ENCODE assay signal across 19 mouse cellular contexts in the genomic region with DNA sequence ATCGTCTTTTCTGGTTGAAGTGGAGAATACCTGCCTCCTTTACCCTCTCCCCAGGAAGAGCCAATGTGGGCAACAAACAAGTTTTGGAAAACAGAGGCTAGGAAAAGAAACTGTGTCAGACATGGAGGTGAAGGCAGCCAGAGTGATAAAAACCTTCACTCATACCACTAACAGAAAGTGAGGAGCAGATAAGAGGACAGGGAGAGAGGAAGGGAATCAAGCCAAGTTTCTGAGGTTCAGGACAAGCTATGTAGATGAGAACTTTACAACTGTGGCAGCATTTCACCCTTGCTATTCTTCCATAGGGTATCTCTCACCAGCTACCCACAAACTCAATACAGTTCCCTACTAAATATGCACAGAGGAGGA.
DNase-seq lines count a peak whose midpoint lies in the region; ATAC-seq and TF ChIP-seq lines count a peak whose summit lies in the region.
"Had no signal": no experiment of that assay in that cellular context is flagged by ENCODE, and none has a peak within 500 bp of the region (broad histone marks: within the 10 kb centered on the region; RNA-seq: fewer than 3 reads in every experiment).

No protein-coding gene starts in this region.

- no peak overlapping the region for H3K4me2 ChIP-seq in liver, embryonic 11.5 days
- peak overlapping the region; percentile 49 for H3K4me2 ChIP-seq in liver, embryonic 13.5 days
- peak overlapping the region; percentile 7 for H3K4me2 ChIP-seq in liver, postnatal 0 days (ENCODE audit: low read depth, low read length)
- H3K4me2 ChIP-seq: embryonic facial prominence, embryonic 15.5 days; forebrain, embryonic 12.5 days; heart, embryonic 13.5 days; hindbrain, embryonic 15.5 days had no signal

- H3K27me3 ChIP-seq in liver, embryonic 11.5 days (replicated peaks; ENCODE audit: control insufficient read depth, insufficient read depth, low read length) = no peaks in the 10 kb centered on the region
- no peaks in the 10 kb centered on the region for H3K27me3 ChIP-seq in liver, embryonic 13.5 days
- H3K27me3 ChIP-seq in liver, postnatal 0 days (ENCODE audit: insufficient read depth, low read length) = no peaks in the 10 kb centered on the region
- H3K27me3 ChIP-seq: embryonic facial prominence, embryonic 15.5 days; forebrain, embryonic 12.5 days; heart, embryonic 13.5 days; hindbrain, embryonic 15.5 days had no signal

- no peak overlapping the region for H3K9ac ChIP-seq in liver, embryonic 11.5 days (ENCODE audit: low read depth, low read length)
- H3K9ac ChIP-seq in liver, embryonic 13.5 days = no peak overlapping the region
- no peak overlapping the region for H3K9ac ChIP-seq in liver, postnatal 0 days (replicated peaks)
- H3K9ac ChIP-seq: embryonic facial prominence, embryonic 15.5 days; forebrain, embryonic 12.5 days; forebrain, postnatal 0 days; heart, embryonic 13.5 days; hindbrain, embryonic 15.5 days had no signal

- no peaks in the 10 kb centered on the region for H3K36me3 ChIP-seq in liver, embryonic 11.5 days (ENCODE audit: control insufficient read depth, insufficient read depth, low read length)
- H3K36me3 ChIP-seq in liver, embryonic 13.5 days = no peaks in the 10 kb centered on the region
- H3K36me3 ChIP-seq in liver, postnatal 0 days (replicated peaks; ENCODE audit: insufficient read depth, low read length) = no peaks in the 10 kb centered on the region
- H3K36me3 ChIP-seq: embryonic facial prominence, embryonic 15.5 days; forebrain, embryonic 12.5 days; heart, embryonic 13.5 days; hindbrain, embryonic 15.5 days had no signal

- 83% methylated on average over 1 of the region's 1 CpGs for WGBS in liver, embryonic 11.5 days
- WGBS in liver, embryonic 13.5 days (ENCODE audit: insufficient replicate concordance) = 76% methylated on average over 1 of the region's 1 CpGs
- 74% methylated on average over 1 of the region's 1 CpGs for WGBS in liver, postnatal 0 days (ENCODE audit: insufficient replicate concordance)

- H3K9me3 ChIP-seq in liver, embryonic 11.5 days (ENCODE audit: control insufficient read depth, low read length) = no peaks in the 10 kb centered on the region
- H3K9me3 ChIP-seq in liver, embryonic 13.5 days (replicated peaks) = no peaks in the 10 kb centered on the region
- no peaks in the 10 kb centered on the region for H3K9me3 ChIP-seq in liver, postnatal 0 days (ENCODE audit: low read length)
- H3K9me3 ChIP-seq: embryonic facial prominence, embryonic 15.5 days; forebrain, embryonic 12.5 days; heart, embryonic 13.5 days; hindbrain, embryonic 15.5 days had no signal

- peaks cover 18% of the 10 kb centered on the region for H3K4me1 ChIP-seq in liver, embryonic 11.5 days (replicated peaks; ENCODE audit: control insufficient read depth, insufficient read depth, low read length)
- peaks cover 63% of the 10 kb centered on the region for H3K4me1 ChIP-seq in liver, embryonic 13.5 days (replicated peaks)
- H3K4me1 ChIP-seq in liver, postnatal 0 days (ENCODE audit: insufficient read depth) = peaks cover 15% of the 10 kb centered on the region
- H3K4me1 ChIP-seq: embryonic facial prominence, embryonic 15.5 days; forebrain, embryonic 12.5 days; hindbrain, embryonic 15.5 days had no signal

- DNase-seq in liver, embryonic 11.5 days (ENCODE audit: low spot score) = no peak
- no peak for DNase-seq in liver
- DNase-seq in liver, embryonic 13.5 days = no peak
- DNase-seq in liver, postnatal 0 days = no peak
- no peak for DNase-seq in cerebellum, postnatal 36 days
- no peak for DNase-seq in adrenal gland, postnatal 4 days (ENCODE audit: low spot score in 2 of 2)
- DNase-seq in lung, postnatal 4 days = no peak
- DNase-seq: adrenal gland, postnatal 10 days; cerebellum, adult 11-12 months; cerebellum, adult 9-10 months; embryo, embryonic 11 days; forebrain, postnatal 0 days; gastrocnemius, postnatal 36 days; heart, adult 11 months; heart, postnatal 36 days had no signal

- no peak overlapping the region for H3K27ac ChIP-seq in liver, embryonic 11.5 days (ENCODE audit: low read depth, low read length)
- H3K27ac ChIP-seq in liver, embryonic 13.5 days = peak overlapping the region; percentile 83
- no peak overlapping the region for H3K27ac ChIP-seq in liver, postnatal 0 days (ENCODE audit: low read depth)
- H3K27ac ChIP-seq: embryonic facial prominence, embryonic 15.5 days; forebrain, embryonic 12.5 days; heart, embryonic 13.5 days; hindbrain, embryonic 15.5 days had no signal

- ATAC-seq in liver, embryonic 11.5 days (replicated peaks; ENCODE audit: low FRiP score) = peak; percentile 66
- ATAC-seq in liver, embryonic 13.5 days (ENCODE audit: low read depth) = peak; percentile 60
- peak; percentile 47; the same call in 1 of the 2 replicates for ATAC-seq in liver, postnatal 0 days
- ATAC-seq: forebrain, postnatal 0 days had no signal

- H3K4me3 ChIP-seq in liver, embryonic 11.5 days (ENCODE audit: low read depth, low read length) = no peak overlapping the region
- H3K4me3 ChIP-seq in liver, embryonic 13.5 days (replicated peaks) = no peak overlapping the region
- H3K4me3 ChIP-seq in liver, postnatal 0 days (ENCODE audit: low read depth, low read length) = no peak overlapping the region
- H3K4me3 ChIP-seq: embryonic facial prominence, embryonic 15.5 days; forebrain, embryonic 12.5 days; heart, embryonic 13.5 days; hindbrain, embryonic 15.5 days had no signal

- no peak for TF ChIP-seq CTCF in liver, postnatal 0 days (IDR thresholded peaks at IDR 0.05; ENCODE audit: low read depth)

- peak; percentile 52; the same call in 1 of the 2 replicates for TF ChIP-seq EP300 in liver, postnatal 0 days (IDR thresholded peaks at IDR 0.05; ENCODE audit: low read depth)
